Mouse (Mus musculus): ENCODE measurements around the gene Slc5a4b. TPM values are rescaled to one million over a fixed set of nuclear protein-coding genes. Genes with fewer than 3 reads are reported as not detected.
"Not testable (repeated sequence)": the region's sequence is repeated elsewhere in the genome, so short reads cannot be mapped to it uniquely, and the experiment has no call there.

The Slc5a4b gene
- not detected for total RNA-seq (2022)

GRCm38 (mm10) chr10:76110861-76111260, at the start of gene Slc5a4b:
Gene Slc5a4b, minus strand, starts transcription at chr10:76110961.
- DNase-seq (ENCODE audit: low spot score): no peak

GRCm38 (mm10) chr10:76158009-76158408, 47.2 kb upstream of the Slc5a4b start:
- DNase-seq (ENCODE audit: low spot score): no peak

GRCm38 (mm10) chr10:76157528-76157927, 46.8 kb upstream of the Slc5a4b start:
- no peak for DNase-seq (ENCODE audit: low spot score)

DNA sequence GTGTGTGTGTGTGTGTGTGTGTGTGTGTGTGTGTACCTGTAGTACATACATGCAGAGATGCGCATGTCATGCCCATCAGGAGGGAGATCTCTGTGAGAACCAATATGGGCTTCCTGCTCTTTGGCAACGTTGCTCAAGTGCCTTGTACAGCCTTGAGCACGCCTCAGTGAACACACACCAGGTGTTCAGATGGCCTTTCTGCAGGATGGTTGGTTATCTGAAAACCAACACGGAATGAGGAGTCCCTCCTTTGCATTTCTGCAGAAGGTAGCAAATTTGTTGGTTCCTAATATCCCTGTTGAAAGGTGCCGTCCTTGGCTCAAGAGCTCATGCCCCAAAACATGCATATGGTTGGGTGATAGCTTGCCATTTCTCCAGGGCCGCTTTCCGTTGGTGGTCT, 45.1 kb upstream of the Slc5a4b start:
- DNase-seq (ENCODE audit: low spot score): no peak

GRCm38 (mm10) chr10:76147278-76147677, 36.5 kb upstream of the Slc5a4b start, which contains the start of gene Slc5a4a:
Gene Slc5a4a, plus strand, starts transcription at chr10:76147451.
- DNase-seq (ENCODE audit: low spot score): no peak

- DNase-seq (ENCODE audit: low spot score): no peak
Measured at GRCm38 (mm10) chr10:76146846-76147245, 36.1 kb upstream of the Slc5a4b start.

- no peak for DNase-seq (ENCODE audit: low spot score)
Measured at GRCm38 (mm10) chr10:76136318-76136717, 25.6 kb upstream of the Slc5a4b start.

DNA sequence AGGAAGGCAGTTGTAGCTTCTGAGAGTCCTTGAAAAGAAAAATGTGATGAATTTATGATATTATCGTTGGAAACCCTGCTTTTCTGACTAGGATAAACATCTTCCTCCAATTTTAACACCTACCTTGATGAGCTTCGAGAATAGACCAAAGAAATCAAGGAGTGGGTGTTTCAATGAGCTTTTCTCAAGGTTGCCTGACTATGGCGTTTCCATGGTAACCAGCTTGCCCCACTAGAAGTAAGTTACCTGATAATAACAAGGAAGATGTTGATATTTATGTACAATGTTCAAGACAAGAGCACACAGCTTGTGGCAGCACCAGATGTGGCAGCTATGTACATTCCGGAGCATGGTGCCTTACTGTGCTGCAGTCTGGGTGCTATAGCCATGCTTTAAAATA, 21.7 kb upstream of the Slc5a4b start:
- no peak for DNase-seq (ENCODE audit: low spot score)

GRCm38 (mm10) chr10:76121495-76121894, 10.7 kb upstream of the Slc5a4b start:
- DNase-seq (ENCODE audit: low spot score): no peak

DNA sequence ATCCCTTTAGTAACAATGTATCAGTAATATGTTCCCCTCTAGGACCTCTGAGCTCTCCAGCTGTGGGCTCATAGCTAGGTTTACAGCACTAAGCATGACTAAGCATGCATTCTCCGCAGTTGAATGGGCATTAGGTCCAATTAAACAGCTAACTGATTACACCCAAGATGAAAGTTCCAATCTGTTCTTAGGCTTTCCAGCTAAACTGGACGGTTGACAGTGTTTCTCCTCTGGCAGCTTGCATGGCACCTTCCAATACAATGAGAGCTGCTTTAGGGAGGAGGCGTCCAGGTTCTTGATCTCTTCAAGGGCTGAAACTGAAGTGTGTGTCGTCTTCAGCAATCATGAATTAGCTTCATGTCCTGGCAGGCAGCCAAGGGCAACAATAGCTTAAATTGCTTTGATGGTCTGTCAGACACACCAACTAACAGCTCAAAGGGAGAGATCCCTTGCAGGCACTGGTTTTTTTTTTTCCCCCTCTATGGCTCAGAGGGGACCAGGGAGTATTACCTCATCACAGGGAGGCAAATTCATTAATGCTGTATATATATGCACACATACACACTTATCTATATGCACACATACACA, 9.5 kb upstream of the Slc5a4b start:
- no peak for DNase-seq (ENCODE audit: low spot score)

DNA sequence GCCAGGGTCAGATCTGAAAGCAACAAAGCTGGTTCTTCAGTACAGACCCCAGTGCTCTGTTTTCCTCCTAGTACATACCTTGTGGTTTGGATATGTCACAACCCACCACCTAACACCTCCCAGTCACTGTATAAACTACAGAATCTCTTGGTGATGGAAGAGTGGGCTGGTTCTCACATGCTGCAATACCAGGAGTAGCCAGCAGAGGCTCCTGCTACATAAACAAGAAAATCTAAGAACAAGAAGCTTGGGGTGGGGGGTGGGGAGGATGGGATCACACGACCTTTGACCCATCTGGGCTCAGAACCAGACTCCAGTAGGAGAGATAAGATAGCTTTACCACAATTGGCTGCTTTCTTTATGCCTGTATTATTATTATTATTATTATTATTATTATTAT, 8.0 kb upstream of the Slc5a4b start:
- DNase-seq (ENCODE audit: low spot score): no peak

DNA sequence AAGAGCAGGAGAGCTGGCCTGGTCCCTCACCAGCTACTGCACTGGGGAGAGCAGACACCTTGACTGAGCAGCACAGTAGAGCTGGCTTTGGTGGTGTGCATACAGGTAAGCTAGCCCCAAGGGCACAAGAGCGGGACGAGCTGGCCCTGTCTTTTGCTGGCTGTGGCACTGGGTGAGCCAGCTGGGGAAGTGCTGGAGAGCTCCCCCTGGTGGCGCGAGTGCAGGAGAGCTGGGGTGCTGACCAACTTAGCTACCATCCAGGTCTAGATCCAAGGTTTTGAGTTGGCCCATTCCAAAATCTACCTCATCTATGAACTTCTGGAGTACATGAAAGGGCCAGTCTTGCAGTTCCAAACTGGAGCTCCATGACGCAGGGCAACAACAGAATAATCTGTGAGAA, 7.2 kb upstream of the Slc5a4b start:
- peak; percentile 9 for DNase-seq (ENCODE audit: low spot score)

- no peak for DNase-seq (ENCODE audit: low spot score)
Measured at GRCm38 (mm10) chr10:76097368-76097767, 13.4 kb downstream of the Slc5a4b start.

- DNase-seq (ENCODE audit: low spot score): no peak
Measured at GRCm38 (mm10) chr10:76096580-76096979, 14.2 kb downstream of the Slc5a4b start.

DNA sequence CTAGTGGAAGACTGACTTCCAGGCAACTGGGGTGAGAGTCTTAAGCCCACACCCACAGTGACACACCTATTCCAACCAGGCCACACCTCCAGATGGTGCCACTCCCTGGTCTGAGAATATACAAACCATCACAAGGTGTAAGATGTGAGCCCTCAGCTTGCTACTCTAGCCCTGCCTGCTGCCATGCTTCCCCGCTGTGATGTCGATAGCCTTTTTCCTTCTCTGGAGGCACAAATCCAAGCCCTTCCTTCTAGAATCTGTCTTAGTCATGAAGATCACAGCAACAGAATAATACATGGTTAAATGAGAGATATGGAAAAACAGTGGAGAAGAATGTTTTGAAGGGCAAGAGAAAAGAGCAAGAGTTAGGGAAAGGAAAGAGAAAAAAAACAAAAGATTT, 33.8 kb downstream of the Slc5a4b start:
- DNase-seq (ENCODE audit: low spot score): not testable (repeated sequence)

GRCm38 (mm10) chr10:76072080-76072479, 38.7 kb downstream of the Slc5a4b start:
- not testable (repeated sequence) for DNase-seq (ENCODE audit: low spot score)

DNA sequence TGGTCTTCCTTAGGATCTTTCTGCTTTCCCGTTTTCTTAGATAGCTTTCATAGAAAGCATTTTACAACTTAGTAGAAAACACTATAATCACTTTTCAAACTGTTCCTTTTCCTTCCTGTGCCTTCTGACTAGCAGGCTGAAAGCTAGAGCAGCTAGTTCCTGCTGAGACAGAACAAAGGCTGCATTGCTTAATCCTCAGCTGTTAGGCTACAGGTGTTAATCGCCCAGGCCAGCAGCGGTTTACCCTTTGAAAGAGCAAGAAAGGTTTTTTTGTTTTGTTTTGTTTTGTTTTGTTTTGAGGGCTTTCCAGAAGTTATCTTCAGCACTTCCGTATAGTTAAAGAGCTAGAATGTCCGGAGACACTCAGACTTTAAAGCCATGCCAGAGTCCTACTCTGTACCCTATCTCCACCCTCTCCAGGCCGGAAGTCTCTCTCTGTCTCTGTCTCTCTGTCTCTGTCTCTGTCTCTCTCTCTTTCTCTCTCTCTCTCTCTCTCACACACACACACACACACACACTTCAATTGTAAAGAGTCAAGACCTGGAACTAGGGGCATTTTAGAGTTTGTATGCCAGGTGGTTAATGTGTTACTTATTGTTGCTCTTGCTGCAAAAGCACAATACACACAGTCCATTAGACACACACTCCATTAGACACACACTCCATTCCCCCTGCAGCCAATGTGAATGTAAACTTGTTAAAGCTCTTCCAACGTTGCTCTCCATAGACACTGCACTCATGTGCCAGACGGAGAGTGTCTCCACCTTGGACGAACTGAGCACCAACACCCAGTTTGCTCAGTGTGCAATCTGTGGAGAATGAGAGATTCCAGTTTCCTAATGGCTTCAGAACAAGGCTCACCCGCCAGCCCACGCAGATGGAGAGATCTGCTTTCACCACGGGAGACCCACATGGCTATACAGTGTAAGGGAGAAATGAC, 42.8 kb downstream of the Slc5a4b start:
- no peak for DNase-seq (ENCODE audit: low spot score)

DNA sequence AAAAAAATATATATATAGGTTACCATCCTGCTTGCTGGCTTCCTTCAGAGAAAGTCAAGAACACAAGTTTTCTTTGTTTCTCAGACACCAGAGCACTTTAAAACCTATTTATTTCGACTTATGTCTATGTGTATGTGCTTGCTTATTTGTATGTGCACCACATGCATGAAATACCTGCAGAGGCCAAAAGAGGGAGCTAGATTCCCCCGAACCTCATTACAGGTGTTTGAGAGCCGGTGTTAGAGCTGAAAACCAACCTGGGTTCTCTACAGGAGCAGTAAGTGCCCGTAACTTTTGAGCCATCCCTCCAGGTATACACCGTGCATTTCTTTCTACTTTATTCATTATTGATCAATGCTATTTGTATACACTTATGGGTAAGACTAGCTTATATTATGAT, 48.3 kb downstream of the Slc5a4b start:
- no peak for DNase-seq (ENCODE audit: low spot score)

DNA sequence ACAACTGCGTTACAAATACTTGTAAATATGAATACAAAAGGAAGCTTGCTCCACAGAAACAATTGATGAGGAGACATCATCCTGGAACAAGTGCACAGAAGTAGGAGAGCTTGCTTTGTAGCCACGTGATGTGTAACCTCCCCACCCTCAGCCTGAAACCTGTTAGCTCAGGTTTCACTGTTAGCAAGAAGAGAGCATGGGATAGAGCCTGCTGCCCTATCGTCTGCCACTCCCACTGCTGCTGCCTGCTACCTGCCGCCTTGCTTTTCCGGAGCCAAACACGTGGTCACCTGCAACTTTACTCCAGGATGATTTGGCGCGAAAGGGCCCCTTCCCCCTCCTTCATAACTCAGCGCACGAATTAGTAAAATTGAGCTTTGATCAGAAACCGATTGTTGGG, 58.9 kb downstream of the Slc5a4b start:
- DNase-seq (ENCODE audit: low spot score): no peak

DNA sequence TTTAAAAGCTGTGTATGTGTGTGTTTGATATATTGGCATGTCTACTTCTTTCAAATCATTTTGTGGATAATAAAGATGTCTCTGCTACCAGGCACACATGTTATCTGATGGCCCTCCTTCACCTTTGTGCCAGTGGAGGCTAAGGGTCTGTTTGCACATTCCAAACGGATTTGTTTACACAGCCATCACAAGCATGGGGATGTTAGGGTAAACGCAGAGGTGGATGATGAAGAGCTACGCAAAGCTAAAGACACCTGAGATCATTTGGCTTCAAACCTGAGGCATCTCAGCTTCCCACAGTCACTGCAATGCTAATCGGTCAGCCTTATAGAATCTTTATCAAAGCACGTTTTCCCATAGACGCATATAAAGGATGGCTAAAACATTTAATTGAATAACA, 61.8 kb downstream of the Slc5a4b start:
- no peak for DNase-seq (ENCODE audit: low spot score)

- no peak for DNase-seq (ENCODE audit: low spot score)
Measured at GRCm38 (mm10) chr10:76047182-76047869, 63.4 kb downstream of the Slc5a4b start.

DNA sequence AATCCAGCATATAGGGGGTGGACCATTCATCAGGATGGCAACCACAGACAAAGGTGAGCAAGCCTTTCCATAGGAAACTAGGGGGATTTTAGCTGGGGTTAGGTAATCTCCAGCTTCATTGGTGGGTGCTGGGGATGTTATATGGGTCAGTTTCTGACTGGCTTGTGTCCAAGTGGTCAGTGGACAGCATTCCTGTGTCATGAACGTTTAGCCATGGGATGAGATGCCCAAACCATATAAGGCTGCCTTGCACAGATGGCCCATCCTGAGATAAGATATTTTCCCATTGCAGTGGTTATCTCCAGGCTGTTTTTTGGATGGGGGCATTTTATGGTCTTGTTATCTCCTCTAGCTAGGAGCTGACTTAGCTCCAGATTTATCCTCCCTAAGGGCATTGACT, 64.0 kb downstream of the Slc5a4b start:
- no peak for DNase-seq (ENCODE audit: low spot score)
